Mouse (Mus musculus): ENCODE results near the gene Gpr137b.
"Not testable (repeated sequence)": the region's sequence is repeated elsewhere in the genome, so short reads cannot be mapped to it uniquely, and the experiment has no call there.

Gene Gpr137b

GRCm38 (mm10) chr13:13393228-13394095, at the start of gene Gpr137b:
Gene Gpr137b, minus strand, starts transcription at chr13:13394014.
- DNase-seq (ENCODE audit: low read depth in 2 of 2, low spot score in 2 of 2), result not testable (repeated sequence)

GRCm38 (mm10) chr13:13438112-13438953, 44.5 kb upstream of the Gpr137b start:
- not testable (repeated sequence) for DNase-seq (ENCODE audit: low read depth in 2 of 2, low spot score in 2 of 2)

DNA sequence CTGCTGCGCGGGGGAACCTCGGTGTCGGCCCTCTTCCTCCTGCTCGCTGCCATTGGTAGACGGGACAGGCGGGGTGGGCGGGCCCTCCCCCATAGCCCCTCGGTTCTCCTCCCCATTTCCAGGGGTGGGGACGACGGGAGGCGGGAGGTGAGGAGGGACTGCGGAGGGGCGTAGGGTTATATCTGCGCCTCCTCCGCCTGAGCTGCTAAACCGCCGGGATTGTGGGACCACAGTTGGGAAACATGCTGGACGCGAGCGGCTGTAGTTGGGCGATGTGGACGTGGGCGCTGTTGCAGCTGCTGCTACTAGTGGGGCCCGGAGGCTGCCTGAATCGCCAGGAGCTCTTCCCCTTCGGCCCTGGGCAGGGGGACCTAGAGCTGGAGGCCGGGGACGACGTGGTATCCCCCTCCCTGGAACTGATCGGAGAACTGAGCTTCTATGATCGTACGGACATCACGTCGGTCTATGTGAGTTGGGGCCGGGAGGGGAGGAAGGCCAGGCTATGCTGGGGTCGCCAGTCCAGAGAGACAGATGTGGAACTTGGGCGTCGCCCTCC, 43.7 kb upstream of the Gpr137b start, which contains the start of gene Nid1:
TSS of gene Nid1 (plus strand) at position 92 of the 556 bp plus-strand sequence.
- not testable (repeated sequence) for DNase-seq (ENCODE audit: low read depth in 2 of 2, low spot score in 2 of 2)

DNA sequence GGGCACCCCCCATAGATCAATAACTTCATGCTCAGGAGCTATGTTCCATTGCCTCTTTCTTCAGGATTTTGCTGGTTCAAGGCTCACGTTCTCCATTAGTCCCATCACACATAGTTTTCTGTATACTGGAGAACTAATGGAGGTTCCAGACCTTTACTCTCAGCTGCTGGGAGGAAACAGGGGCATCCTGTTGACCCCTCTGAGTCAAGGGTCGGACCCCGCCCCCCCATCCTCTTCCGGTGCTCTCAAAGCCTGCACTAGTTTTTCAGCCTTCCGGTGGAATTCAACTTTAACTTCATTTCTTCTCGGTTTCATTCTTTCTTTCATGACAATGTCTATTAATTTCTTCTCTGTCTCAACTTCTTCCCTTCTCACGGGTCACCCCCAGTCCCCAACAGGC, 42.3 kb upstream of the Gpr137b start:
- not testable (repeated sequence) for DNase-seq (ENCODE audit: low read depth in 2 of 2, low spot score in 2 of 2)

- not testable (repeated sequence) for DNase-seq (ENCODE audit: low read depth in 2 of 2, low spot score in 2 of 2)
Measured at GRCm38 (mm10) chr13:13423301-13423700, 29.5 kb upstream of the Gpr137b start.

- DNase-seq (ENCODE audit: low read depth in 2 of 2, low spot score in 2 of 2), result not testable (repeated sequence)
Measured at GRCm38 (mm10) chr13:13418859-13419258, 25.0 kb upstream of the Gpr137b start.

DNA sequence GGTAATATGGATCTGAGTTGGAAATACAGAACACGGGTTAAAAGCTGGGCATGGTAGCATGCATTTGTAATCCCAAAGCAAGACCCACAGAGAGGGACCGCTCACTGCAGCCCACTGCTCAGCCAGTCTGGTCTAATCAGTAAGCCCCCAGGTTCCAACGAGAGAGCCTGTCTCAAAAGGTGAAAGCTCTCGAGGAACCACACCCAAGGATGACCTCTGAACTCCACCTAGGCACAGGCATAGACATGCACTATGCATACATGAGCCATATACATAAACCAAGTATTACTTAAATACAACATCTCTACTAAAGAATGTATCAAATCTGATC, 22.2 kb upstream of the Gpr137b start:
- not testable (repeated sequence) for DNase-seq (ENCODE audit: low read depth in 2 of 2, low spot score in 2 of 2)

GRCm38 (mm10) chr13:13415120-13416006, 21.5 kb upstream of the Gpr137b start:
- not testable (repeated sequence) for DNase-seq (ENCODE audit: low read depth in 2 of 2, low spot score in 2 of 2)

- no peak for DNase-seq (ENCODE audit: low read depth in 2 of 2, low spot score in 2 of 2)
Measured at GRCm38 (mm10) chr13:13414206-13414605, 20.4 kb upstream of the Gpr137b start.

DNA sequence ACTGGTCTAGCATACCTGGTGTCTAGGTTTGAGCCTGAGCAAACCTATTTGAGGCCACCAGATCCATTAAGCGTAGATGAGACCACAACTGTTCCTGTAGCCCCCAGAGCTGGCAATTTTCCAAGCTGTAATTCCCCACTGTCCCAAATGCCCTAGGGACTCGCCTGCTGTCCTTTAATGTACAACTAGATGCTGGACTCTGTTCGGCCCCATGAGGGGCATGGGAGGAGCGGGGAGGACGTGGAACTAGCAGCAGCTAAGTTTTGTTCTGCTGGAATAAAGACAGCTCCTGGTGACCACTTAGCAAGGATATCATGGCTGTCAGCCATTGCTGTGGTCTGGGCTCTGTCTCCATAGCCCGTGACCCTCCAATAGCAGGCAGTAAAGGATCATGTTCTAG, 11.7 kb upstream of the Gpr137b start:
- DNase-seq (ENCODE audit: low read depth in 2 of 2, low spot score in 2 of 2), result not testable (repeated sequence)

DNA sequence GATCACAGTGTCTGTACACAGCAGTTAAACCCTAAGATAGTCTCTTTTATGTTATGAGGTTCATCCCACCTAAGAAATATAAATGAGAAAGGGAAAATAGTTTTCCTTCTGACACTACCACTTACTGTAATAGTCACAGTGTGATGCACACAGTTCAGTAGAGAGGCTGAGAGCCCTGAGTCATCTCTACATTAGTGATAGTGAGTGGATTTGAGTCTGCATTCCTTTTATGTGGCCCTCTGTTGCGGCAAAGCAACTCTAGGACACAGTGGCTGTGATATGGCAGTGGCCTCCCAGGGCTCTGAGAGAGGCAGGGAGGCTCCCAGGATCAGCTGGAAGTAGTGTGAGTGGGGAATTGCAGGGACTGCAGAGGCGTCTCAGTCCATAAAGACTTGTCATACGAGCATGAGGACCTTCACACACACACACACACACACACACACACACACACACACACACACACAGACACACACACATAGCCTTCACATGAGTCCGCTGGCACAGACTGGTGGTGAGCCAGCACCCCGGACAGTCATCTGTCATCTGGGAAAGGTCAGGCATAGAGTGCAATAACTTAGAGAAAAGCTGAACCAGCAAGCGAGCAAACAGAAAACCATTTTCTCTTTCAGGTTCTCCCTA, 10.8 kb upstream of the Gpr137b start:
- DNase-seq (ENCODE audit: low read depth in 2 of 2, low spot score in 2 of 2), result not testable (repeated sequence)

DNA sequence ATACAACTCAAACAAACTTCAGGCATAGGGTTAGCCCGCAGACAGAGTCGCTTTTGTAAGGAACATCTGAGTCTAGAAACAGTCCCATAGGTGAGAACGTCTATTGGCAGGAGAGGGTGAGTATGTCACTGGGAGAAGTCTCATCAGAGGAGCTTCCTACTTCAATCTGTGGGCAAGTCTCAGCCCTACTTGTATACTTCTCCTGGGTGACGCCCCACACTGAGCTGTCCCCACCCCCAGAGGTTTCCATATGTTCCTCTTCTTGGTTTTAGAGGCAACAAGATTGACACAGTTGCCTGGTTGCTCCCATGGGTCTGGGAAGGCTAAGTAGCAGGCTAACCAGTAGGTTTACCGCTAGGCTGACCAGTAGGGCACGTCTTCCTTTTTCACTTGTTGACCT, 10.0 kb upstream of the Gpr137b start:
- not testable (repeated sequence) for DNase-seq (ENCODE audit: low read depth in 2 of 2, low spot score in 2 of 2)

- not testable (repeated sequence) for DNase-seq (ENCODE audit: low read depth in 2 of 2, low spot score in 2 of 2)
Measured at GRCm38 (mm10) chr13:13403366-13403765, 9.6 kb upstream of the Gpr137b start.

DNA sequence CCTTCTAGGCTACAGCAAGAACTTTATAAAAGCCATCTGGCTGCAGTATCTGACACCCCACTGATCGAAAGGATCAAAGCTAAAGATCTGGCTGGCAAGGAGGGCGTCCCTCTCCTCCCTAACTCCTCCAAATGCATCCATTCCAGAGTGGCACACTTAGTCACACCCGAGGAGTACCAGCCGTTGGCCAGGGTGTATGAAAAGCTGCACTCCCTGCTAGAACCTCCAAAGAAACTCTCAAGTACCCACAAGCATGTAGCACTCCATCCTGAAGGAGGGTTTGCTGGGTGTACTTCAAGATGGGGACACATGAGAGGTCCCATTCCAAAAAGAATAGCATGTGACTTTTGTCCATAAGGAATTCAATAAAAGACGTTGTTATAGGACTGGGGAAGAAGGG, 9.0 kb upstream of the Gpr137b start:
- DNase-seq (ENCODE audit: low read depth in 2 of 2, low spot score in 2 of 2), result not testable (repeated sequence)

GRCm38 (mm10) chr13:13400851-13401250, 7.0 kb upstream of the Gpr137b start:
- DNase-seq (ENCODE audit: low read depth in 2 of 2, low spot score in 2 of 2), result not testable (repeated sequence)

DNA sequence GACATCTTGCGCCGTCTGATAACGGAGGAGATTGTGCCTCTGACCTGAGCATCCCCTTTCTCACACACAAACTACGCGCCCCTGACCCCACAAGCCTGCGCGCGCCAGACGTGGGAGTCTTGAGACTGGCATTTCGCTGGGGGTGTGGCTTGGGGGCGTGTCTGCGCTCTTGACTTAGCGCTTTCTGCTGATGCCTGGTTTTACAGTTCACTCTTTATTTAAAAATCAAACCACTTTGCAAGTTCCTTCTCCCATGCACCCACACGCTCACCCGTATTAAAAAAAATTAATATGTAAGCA, 232 bp upstream of the Gpr137b start:
- DNase-seq (ENCODE audit: low read depth in 2 of 2, low spot score in 2 of 2), result not testable (repeated sequence)

- not testable (repeated sequence) for DNase-seq (ENCODE audit: low read depth in 2 of 2, low spot score in 2 of 2)
Measured at GRCm38 (mm10) chr13:13378168-13378859, 15.5 kb downstream of the Gpr137b start.

DNA sequence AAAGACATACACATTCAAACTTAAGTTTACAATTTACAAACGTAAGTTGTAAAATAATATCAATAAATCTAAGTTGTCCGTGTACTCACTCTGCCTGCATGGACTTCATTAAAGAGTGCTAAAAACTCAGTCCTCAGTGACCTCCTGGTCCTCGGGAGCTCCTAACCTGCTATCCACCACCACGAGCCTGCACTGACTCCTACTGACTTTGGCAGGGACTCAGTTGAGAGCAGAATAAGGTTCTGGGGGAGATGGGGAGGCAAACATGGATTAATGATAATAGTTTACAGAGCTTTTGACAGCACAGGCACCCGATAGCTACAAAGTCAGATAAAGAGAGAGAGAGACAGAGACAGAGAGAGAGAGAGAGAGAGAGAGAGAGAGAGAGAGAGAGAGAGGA, 16.6 kb downstream of the Gpr137b start:
- DNase-seq (ENCODE audit: low read depth in 2 of 2, low spot score in 2 of 2), result no peak

GRCm38 (mm10) chr13:13373965-13374364, 19.8 kb downstream of the Gpr137b start:
- not testable (repeated sequence) for DNase-seq (ENCODE audit: low read depth in 2 of 2, low spot score in 2 of 2)

DNA sequence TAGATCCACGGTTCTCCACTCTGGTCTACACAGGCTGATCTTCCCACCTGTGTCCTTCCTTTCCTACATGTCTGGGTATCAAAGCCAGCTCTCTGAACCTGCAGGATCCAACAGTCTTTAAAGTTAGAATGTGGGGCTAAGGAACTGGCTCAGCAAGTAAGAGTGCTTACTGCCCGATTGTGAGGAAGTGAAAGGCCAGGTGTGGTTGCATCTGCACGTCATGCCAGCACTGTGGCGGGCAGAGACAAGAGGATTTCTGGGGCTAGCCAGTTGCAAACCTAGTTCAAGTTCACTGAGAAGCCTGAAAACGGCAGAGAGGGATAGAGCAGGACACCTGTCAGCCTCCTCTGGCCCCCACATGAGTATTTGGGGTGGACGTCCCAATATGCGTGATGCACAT, 22.4 kb downstream of the Gpr137b start:
- DNase-seq (ENCODE audit: low read depth in 2 of 2, low spot score in 2 of 2), result not testable (repeated sequence)

Measured in CD8-positive naive resting alpha-beta T cell, adult 2 months (primary cell).